Mouse (Mus musculus): ENCODE measurements around the gene Pxt1.

GRCm38 (mm10) chr17:28907959-28908358, 35.7 kb downstream of the Pxt1 start:
- TF ChIP-seq POLR2A (IDR thresholded peaks at IDR 0.05; ENCODE audit: control insufficient read depth, low read depth, low read length) (no peak), CTCF (IDR thresholded peaks at IDR 0.05; ENCODE audit: control insufficient read depth, insufficient read depth, insufficient replicate concordance, low read depth, low read length) (no peak)
